Mouse (Mus musculus) megakaryocyte, embryonic 14.5 days (primary cell): ENCODE data around the gene Arhgap44.

Source experiments
- FLI1 ChIP-seq: IDR thresholded peaks from 2 replicates; pipeline ENCODE4 v1.6.1; 2012; ENCODE audit warnings: low read length, inconsistent platforms, mixed read lengths
- GATA1 ChIP-seq: IDR thresholded peaks from 3 replicates; pipeline ENCODE4 v1.6.1; 2012; ENCODE audit warnings: mixed read lengths, low read length, inconsistent platforms, borderline replicate concordance

GRCm38 (mm10) chr11:65101206-65101605, 61.6 kb downstream of the Arhgap44 start:
- TF ChIP-seq GATA1 (no peak), FLI1 (no peak)
